Mouse (Mus musculus) embryonic facial prominence, embryonic 15.5 days (tissue): Measurements from ENCODE around the gene Tmem145. TPM values are rescaled to one million over a fixed set of nuclear protein-coding genes. Genes with fewer than 3 reads are reported as not detected.

Experiments used
- ATAC-seq: fragments of 200-750 bp; cut with Nextera tagmentation; 2 replicates; pipeline ENCODE4 v1.8.0; 2017; ENCODE audit warnings: low read depth, moderate TSS enrichment; ENCODE audit not compliant: insufficient number of reproducible peaks, low FRiP score, low TSS enrichment
- H3K27ac ChIP-seq: fragments of 300-500 bp; sonication (generic); replicated peaks from 2 replicates; pipeline ENCODE4 v1.5.1; 2015; ENCODE audit warnings: mild to moderate bottlenecking, inconsistent platforms
- H3K27me3 ChIP-seq: fragments of 300-500 bp; sonication (generic); 2 replicates; pipeline ENCODE4 v1.6.1; 2015; ENCODE audit warnings: inconsistent platforms
- H3K36me3 ChIP-seq: fragments of 300-500 bp; sonication (generic); 2 replicates; pipeline ENCODE4 v1.6.1; 2015; ENCODE audit warnings: mild to moderate bottlenecking, inconsistent platforms
- H3K4me1 ChIP-seq: fragments of 300-500 bp; sonication (generic); 2 replicates; pipeline ENCODE4 v1.6.1; 2015; ENCODE audit warnings: inconsistent platforms
- H3K4me2 ChIP-seq: fragments of 300-500 bp; sonication (generic); replicated peaks from 2 replicates; pipeline ENCODE4 v1.6.1; 2015; ENCODE audit warnings: mild to moderate bottlenecking, inconsistent platforms
- H3K4me3 ChIP-seq: fragments of 300-500 bp; sonication (generic); replicated peaks from 2 replicates; pipeline ENCODE4 v1.5.1; 2015; ENCODE audit warnings: mild to moderate bottlenecking, inconsistent platforms
- H3K9ac ChIP-seq: fragments of 300-500 bp; sonication (generic); 2 replicates; pipeline ENCODE4 v1.6.1; 2015; ENCODE audit warnings: inconsistent platforms
- H3K9me3 ChIP-seq: fragments of 300-500 bp; sonication (generic); replicated peaks from 2 replicates; pipeline ENCODE4 v1.6.1; 2016; ENCODE audit warnings: inconsistent platforms
- WGBS: fragments of 180-500 bp; shearing (Covaris S2); methylation state at CpG from one replicate; pipeline ENCODE4 v1.1.7; 2015; 5-methylcytosine and 5-hydroxymethylcytosine counted together
- polyA plus RNA-seq: library from polyadenylated mRNA; unstranded; fragments of >200 nt; fragmentation: Nextera tagmentation; extraction: Ambion mirVana; gene quantifications from 2 replicates; pipeline ENCODE4 v1.2.1, GENCODE M21; 2015

The Tmem145 gene
- polyA plus RNA-seq, 1 experiment from 2014 or later, result 1.8 TPM

- Histone ChIP-seq H3K27ac (no peak overlapping the region), H3K4me2 (no peak overlapping the region), H3K4me1 (peaks cover 5% of the 10 kb centered on the region; the same call in 1 of the 2 replicates), H3K4me3 (no peak overlapping the region), H3K36me3 (peaks cover 63% of the 10 kb centered on the region), H3K9ac (no peak overlapping the region), H3K9me3 (no peaks in the 10 kb centered on the region), H3K27me3 (no peaks in the 10 kb centered on the region)
- WGBS, result 42% methylated on average over 16 of the region's 16 CpGs
- 0 out of 2 replicates have a peak, but pooled peaks have one; percentile 56 for ATAC-seq
Measured at GRCm38 (mm10) chr7:25333596-25334307, 27.8 kb downstream of the Tmem145 start.

GRCm38 (mm10) chr7:25334472-25334871 is 28.6 kb downstream of the Tmem145 start:
- 89% methylated on average over 12 of the region's 12 CpGs for WGBS
- 0 out of 2 replicates have a peak, but pooled peaks have one; percentile 18 for ATAC-seq
- no peak overlapping the region for H3K4me2 ChIP-seq
- H3K36me3 ChIP-seq, result peaks cover 69% of the 10 kb centered on the region
- H3K4me1 ChIP-seq, result peaks cover 5% of the 10 kb centered on the region; the same call in 1 of the 2 replicates
- H3K9ac ChIP-seq, result no peak overlapping the region
- no peak overlapping the region for H3K27ac ChIP-seq
- H3K27me3 ChIP-seq, result no peaks in the 10 kb centered on the region
- H3K4me3 ChIP-seq, result no peak overlapping the region
- H3K9me3 ChIP-seq, result no peaks in the 10 kb centered on the region

GRCm38 (mm10) chr7:25339329-25339728 is 33.4 kb downstream of the Tmem145 start:
- H3K9me3 ChIP-seq, result no peaks in the 10 kb centered on the region

GRCm38 (mm10) chr7:25341000-25341784 is 35.3 kb downstream of the Tmem145 start:
- Histone ChIP-seq H3K9ac (no peak overlapping the region), H3K9me3 (no peaks in the 10 kb centered on the region), H3K27me3 (no peaks in the 10 kb centered on the region), H3K36me3 (peaks cover 76% of the 10 kb centered on the region), H3K4me2 (no peak overlapping the region), H3K4me1 (no peaks in the 10 kb centered on the region), H3K4me3 (no peak overlapping the region), H3K27ac (no peak overlapping the region)
- ATAC-seq, result 0 out of 2 replicates have a peak, but pooled peaks have one; percentile 23
- WGBS, result 76% methylated on average over 20 of the region's 20 CpGs

More at GRCm38 (mm10) chr7:25339329-25339728, 33.4 kb downstream of the Tmem145 start:
- 90% methylated on average over 9 of the region's 9 CpGs for WGBS
- ATAC-seq, result no peak
- Histone ChIP-seq H3K4me2 (no peak overlapping the region), H3K27me3 (no peaks in the 10 kb centered on the region), H3K4me1 (no peaks in the 10 kb centered on the region), H3K9ac (no peak overlapping the region), H3K4me3 (no peak overlapping the region), H3K36me3 (peaks cover 84% of the 10 kb centered on the region), H3K27ac (no peak overlapping the region)

- no peaks in the 10 kb centered on the region for H3K4me1 ChIP-seq
- no peaks in the 10 kb centered on the region for H3K27me3 ChIP-seq
- ATAC-seq, result no peak
- peaks cover 79% of the 10 kb centered on the region for H3K36me3 ChIP-seq
- WGBS, result 84% methylated on average over 8 of the region's 8 CpGs
- no peak overlapping the region for H3K27ac ChIP-seq
- no peak overlapping the region for H3K4me3 ChIP-seq
- H3K9ac ChIP-seq, result no peak overlapping the region
- H3K4me2 ChIP-seq, result no peak overlapping the region
- H3K9me3 ChIP-seq, result 0 out of 2 replicates have a peak, but pooled peaks cover 6% of the 10 kb centered on the region
Measured at GRCm38 (mm10) chr7:25348861-25349260, 43.0 kb downstream of the Tmem145 start.

GRCm38 (mm10) chr7:25358721-25359206 is 52.9 kb downstream of the Tmem145 start:
- no peak overlapping the region for H3K27ac ChIP-seq
- H3K9me3 ChIP-seq, result no peaks in the 10 kb centered on the region
- no peak for ATAC-seq
- H3K4me3 ChIP-seq, result no peak overlapping the region
- H3K4me1 ChIP-seq, result no peaks in the 10 kb centered on the region
- H3K4me2 ChIP-seq, result no peak overlapping the region
- no peak overlapping the region for H3K9ac ChIP-seq
- H3K36me3 ChIP-seq, result peaks cover 78% of the 10 kb centered on the region
- 73% methylated on average over 19 of the region's 19 CpGs for WGBS
- no peaks in the 10 kb centered on the region for H3K27me3 ChIP-seq

- H3K4me1 ChIP-seq, result peaks cover 26% of the 10 kb centered on the region
- H3K27ac ChIP-seq, result no peak overlapping the region
- WGBS, result 85% methylated on average over 19 of the region's 19 CpGs
- H3K27me3 ChIP-seq, result peaks cover 21% of the 10 kb centered on the region
- no peak overlapping the region for H3K4me2 ChIP-seq
- ATAC-seq, result peak; percentile 17; the same call in 1 of the 2 replicates
- no peak overlapping the region for H3K9ac ChIP-seq
- H3K4me3 ChIP-seq, result no peak overlapping the region
- peaks cover 56% of the 10 kb centered on the region for H3K36me3 ChIP-seq
- H3K9me3 ChIP-seq, result no peaks in the 10 kb centered on the region
Measured at GRCm38 (mm10) chr7:25363151-25363550, 57.2 kb downstream of the Tmem145 start.

- Histone ChIP-seq H3K4me2 (no peak overlapping the region), H3K27me3 (peaks cover 26% of the 10 kb centered on the region), H3K36me3 (peaks cover 54% of the 10 kb centered on the region), H3K4me1 (peaks cover 26% of the 10 kb centered on the region), H3K9me3 (no peaks in the 10 kb centered on the region), H3K4me3 (no peak overlapping the region), H3K9ac (no peak overlapping the region), H3K27ac (no peak overlapping the region)
- 94% methylated on average over 17 of the region's 17 CpGs for WGBS
- no peak for ATAC-seq
Measured at GRCm38 (mm10) chr7:25363632-25364031, 57.7 kb downstream of the Tmem145 start.

Other genes with a start within 250 kb of the Tmem145 start
- 6.0 and 6.7 TPM in 2 replicates for gene Grik5, start 233.8 kb upstream of the Tmem145 start, polyA plus RNA-seq
- gene Zfp574, start 233.5 kb upstream of the Tmem145 start, polyA plus RNA-seq, result 31.7 and 35.8 TPM in 2 replicates
- 1.1 and 2.0 TPM in 2 replicates for gene Pou2f2, start 126.4 kb upstream of the Tmem145 start, polyA plus RNA-seq
- 13.2 and 14.7 TPM in 2 replicates for gene Dedd2, start 85.5 kb upstream of the Tmem145 start, polyA plus RNA-seq
- 3.3 TPM in 2 replicates for gene Zfp526, start 84.7 kb upstream of the Tmem145 start, polyA plus RNA-seq
- 11.5 and 13.0 TPM in 2 replicates for gene Gsk3a, start 68.3 kb upstream of the Tmem145 start, polyA plus RNA-seq
- 21.0 and 22.1 TPM in 2 replicates for gene Erf, start 55.3 kb upstream of the Tmem145 start, polyA plus RNA-seq
- gene Cic, start 38.4 kb upstream of the Tmem145 start, polyA plus RNA-seq, result 46.3 and 50.6 TPM in 2 replicates
- 213 and 216 TPM in 2 replicates for gene Pafah1b3, start 8.1 kb upstream of the Tmem145 start, polyA plus RNA-seq
- gene Prr19, start 4.7 kb upstream of the Tmem145 start, polyA plus RNA-seq, result 0.49 and 0.65 TPM in 2 replicates
- 16.4 and 17.3 TPM in 2 replicates for gene Megf8, start 11.1 kb downstream of the Tmem145 start, polyA plus RNA-seq
- gene Cnfn, start 63.6 kb downstream of the Tmem145 start, polyA plus RNA-seq, result 382 and 413 TPM in 2 replicates
- 8.3 and 10.2 TPM in 2 replicates for gene Lipe, start 92.6 kb downstream of the Tmem145 start, polyA plus RNA-seq
- gene Cxcl17, start 106.8 kb downstream of the Tmem145 start, polyA plus RNA-seq, result 1.9 and 4.3 TPM in 2 replicates
- 6.7 and 7.1 TPM in 2 replicates for gene Ceacam1, start 171.5 kb downstream of the Tmem145 start, polyA plus RNA-seq
- 0.11 TPM in 1 of 2 replicates, not detected in the other for gene Ceacam2, start 233.8 kb downstream of the Tmem145 start, polyA plus RNA-seq